Mouse (Mus musculus) liver, postnatal 0 days (tissue): ENCODE data around the gene St8sia4. TPM values are rescaled to one million over a fixed set of nuclear protein-coding genes. Genes with fewer than 3 reads are reported as not detected.
"Not testable (repeated sequence)": the region's sequence is repeated elsewhere in the genome, so short reads cannot be mapped to it uniquely, and the experiment has no call there.

Source experiments
- ATAC-seq: fragments of 200-750 bp; cut with Nextera tagmentation; 2 replicates; pipeline ENCODE4 v1.8.0; 2017; ENCODE audit warnings: mild to moderate bottlenecking, moderate library complexity
- DNase-seq: peaks from one replicate; pipeline ENCODE4 v3.0.0-alpha.2; 2016
- H3K27ac ChIP-seq: fragments of 300-500 bp; sonication (generic); 2 replicates; pipeline ENCODE4 v1.5.1; 2014; ENCODE audit warnings: antibody characterized with exemption, moderate library complexity, mild to moderate bottlenecking, low read depth
- H3K27me3 ChIP-seq: fragments of 300-500 bp; sonication (generic); 2 replicates; pipeline ENCODE4 v1.6.1; 2014; ENCODE audit warnings: low read length, control low read depth, mixed read lengths; ENCODE audit not compliant: insufficient read depth
- H3K36me3 ChIP-seq: fragments of 300-500 bp; sonication (generic); replicated peaks from 2 replicates; pipeline ENCODE4 v1.6.1; 2014; ENCODE audit warnings: mild to moderate bottlenecking, control low read depth, low read length, moderate library complexity, mixed read lengths; ENCODE audit not compliant: insufficient read depth
- H3K4me1 ChIP-seq: fragments of 300-500 bp; sonication (generic); 2 replicates; pipeline ENCODE4 v1.6.1; 2014; ENCODE audit warnings: antibody characterized with exemption, mild to moderate bottlenecking, control low read depth; ENCODE audit not compliant: insufficient read depth
- H3K4me2 ChIP-seq: fragments of 300-500 bp; sonication (generic); 2 replicates; pipeline ENCODE4 v1.6.1; 2014; ENCODE audit warnings: low read depth, mild to moderate bottlenecking, low read length, moderate library complexity, mixed read lengths
- H3K4me3 ChIP-seq: fragments of 300-500 bp; sonication (generic); 2 replicates; pipeline ENCODE4 v1.5.1; 2014; ENCODE audit warnings: low read depth, low read length
- H3K9ac ChIP-seq: fragments of 300-500 bp; sonication (generic); replicated peaks from 2 replicates; pipeline ENCODE4 v1.6.1; 2014; ENCODE audit warnings: mild to moderate bottlenecking, moderate library complexity
- H3K9me3 ChIP-seq: fragments of 300-500 bp; sonication (generic); 2 replicates; pipeline ENCODE4 v1.6.1; 2016; ENCODE audit warnings: mild to moderate bottlenecking, control low read depth, low read length, mixed read lengths
- CTCF ChIP-seq: sonication (generic); IDR thresholded peaks from 2 replicates; pipeline ENCODE4 v1.5.1; 2016; ENCODE audit warnings: antibody characterized with exemption, low read depth
- EP300 ChIP-seq: IDR thresholded peaks from 2 replicates; pipeline ENCODE4 v1.6.1; 2016; ENCODE audit warnings: antibody characterized with exemption, low read depth, mild to moderate bottlenecking
- WGBS: fragments of 180-500 bp; shearing (Covaris S2); extraction: QIAGEN DNeasy Blood & Tissue Kit; methylation state at CpG from one replicate; pipeline ENCODE4 v1.1.7; 2014; ENCODE audit not compliant: insufficient replicate concordance; 5-methylcytosine and 5-hydroxymethylcytosine counted together
- polyA plus RNA-seq: library from polyadenylated mRNA; unstranded; fragments of >200 nt; fragmentation: Nextera tagmentation; extraction: Ambion mirVana; gene quantifications from 2 replicates; pipeline ENCODE4 v1.2.1, GENCODE M21; 2015

Gene St8sia4
- polyA plus RNA-seq, 1 experiment from 2014 or later: 1.3 TPM

GRCm38 (mm10) chr1:95582264-95582663 lies 85.1 kb downstream of the St8sia4 start:
- DNase-seq: no peak
- Histone ChIP-seq H3K27ac (no peak overlapping the region), H3K36me3 (no peaks in the 10 kb centered on the region), H3K9me3 (no peaks in the 10 kb centered on the region), H3K9ac (no peak overlapping the region), H3K4me2 (no peak overlapping the region), H3K27me3 (no peaks in the 10 kb centered on the region), H3K4me1 (no peaks in the 10 kb centered on the region), H3K4me3 (no peak overlapping the region)
- no peak for TF ChIP-seq EP300
- TF ChIP-seq CTCF: no peak
- no peak for ATAC-seq
- WGBS: 55% methylated on average over 1 of the region's 1 CpGs

- DNase-seq: no peak
- ATAC-seq: 0 out of 2 replicates have a peak, but pooled peaks have one; percentile 43
- Histone ChIP-seq H3K27me3 (no peaks in the 10 kb centered on the region), H3K9ac (no peak overlapping the region), H3K27ac (0 out of 2 replicates have a peak overlapping the region, but pooled peaks have one; percentile 2), H3K4me2 (no peak overlapping the region), H3K36me3 (no peaks in the 10 kb centered on the region), H3K9me3 (no peaks in the 10 kb centered on the region), H3K4me3 (no peak overlapping the region), H3K4me1 (no peaks in the 10 kb centered on the region)
- 56% methylated on average over 9 of the region's 9 CpGs for WGBS
- TF ChIP-seq EP300 (no peak), CTCF (no peak)
Observed at GRCm38 (mm10) chr1:95572619-95573540, 94.5 kb downstream of the St8sia4 start.

- H3K9me3 ChIP-seq: no peaks in the 10 kb centered on the region
- TF ChIP-seq CTCF: no peak
- H3K9ac ChIP-seq: no peak overlapping the region
- DNase-seq (no peak), ATAC-seq (no peak)
- no peak overlapping the region for H3K27ac ChIP-seq
- H3K4me3 ChIP-seq: no peak overlapping the region
- H3K27me3 ChIP-seq: no peaks in the 10 kb centered on the region
- no peaks in the 10 kb centered on the region for H3K36me3 ChIP-seq
- H3K4me1 ChIP-seq: no peaks in the 10 kb centered on the region
- 26% methylated on average over 1 of the region's 1 CpGs for WGBS
- H3K4me2 ChIP-seq: no peak overlapping the region
Observed at GRCm38 (mm10) chr1:95571106-95571505, 96.3 kb downstream of the St8sia4 start.

GRCm38 (mm10) chr1:95554556-95554955 lies 112.8 kb downstream of the St8sia4 start:
- not testable (repeated sequence) for H3K9me3 ChIP-seq, ATAC-seq, H3K9ac ChIP-seq, H3K27me3 ChIP-seq, H3K4me2 ChIP-seq, H3K27ac ChIP-seq, H3K4me3 ChIP-seq, H3K4me1 ChIP-seq, H3K36me3 ChIP-seq, DNase-seq

GRCm38 (mm10) chr1:95541460-95541859 lies 125.9 kb downstream of the St8sia4 start:
- ATAC-seq (no peak), DNase-seq (no peak)
- no peak overlapping the region for H3K9ac ChIP-seq
- no peak overlapping the region for H3K27ac ChIP-seq
- H3K4me2 ChIP-seq: no peak overlapping the region
- 58% methylated on average over 3 of the region's 3 CpGs for WGBS
- H3K4me1 ChIP-seq: no peaks in the 10 kb centered on the region
- no peaks in the 10 kb centered on the region for H3K9me3 ChIP-seq
- no peaks in the 10 kb centered on the region for H3K36me3 ChIP-seq
- TF ChIP-seq EP300 (no peak), CTCF (no peak)
- no peak overlapping the region for H3K4me3 ChIP-seq
- no peaks in the 10 kb centered on the region for H3K27me3 ChIP-seq
